Mouse (Mus musculus): ENCODE data around the gene Fgfr2. TPM values are rescaled to one million over a fixed set of nuclear protein-coding genes. Genes with fewer than 3 reads are reported as not detected.
"Not testable (repeated sequence)": the region's sequence is repeated elsewhere in the genome, so short reads cannot be mapped to it uniquely, and the experiment has no call there.

Gene Fgfr2
- total RNA-seq, 2 experiments from 2014 or later: 1.5 to 1.7 TPM

GRCm38 (mm10) chr7:131059808-131060207 is 2063.3 kb downstream of the Fgfr2 start:
- DNase-seq: peak in 1 of 2 experiments; percentile 10
- intact Hi-C loops (cut with DNase I): not testable (repeated sequence)

DNA sequence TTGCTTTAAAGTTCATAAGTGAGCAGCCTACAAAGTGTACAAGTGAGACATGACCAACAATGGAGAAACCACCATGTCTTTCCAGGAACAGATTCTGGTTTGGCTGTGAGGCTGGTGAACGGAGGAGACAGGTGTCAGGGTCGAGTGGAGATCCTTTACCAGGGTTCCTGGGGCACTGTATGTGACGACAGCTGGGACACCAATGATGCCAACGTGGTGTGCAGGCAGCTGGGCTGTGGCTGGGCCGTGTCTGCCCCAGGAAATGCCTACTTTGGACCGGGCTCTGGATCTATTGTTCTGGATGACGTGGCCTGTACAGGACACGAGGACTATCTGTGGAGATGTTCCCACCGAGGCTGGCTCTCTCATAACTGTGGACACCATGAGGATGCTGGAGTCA is 2065.2 kb downstream of the Fgfr2 start:
- intact Hi-C loops (cut with DNase I); DNase-seq: not testable (repeated sequence)

- no peak for DNase-seq
- intact Hi-C loops (cut with DNase I): no loop called here
Observed at GRCm38 (mm10) chr7:131054808-131055370, 2068.3 kb downstream of the Fgfr2 start.

DNA sequence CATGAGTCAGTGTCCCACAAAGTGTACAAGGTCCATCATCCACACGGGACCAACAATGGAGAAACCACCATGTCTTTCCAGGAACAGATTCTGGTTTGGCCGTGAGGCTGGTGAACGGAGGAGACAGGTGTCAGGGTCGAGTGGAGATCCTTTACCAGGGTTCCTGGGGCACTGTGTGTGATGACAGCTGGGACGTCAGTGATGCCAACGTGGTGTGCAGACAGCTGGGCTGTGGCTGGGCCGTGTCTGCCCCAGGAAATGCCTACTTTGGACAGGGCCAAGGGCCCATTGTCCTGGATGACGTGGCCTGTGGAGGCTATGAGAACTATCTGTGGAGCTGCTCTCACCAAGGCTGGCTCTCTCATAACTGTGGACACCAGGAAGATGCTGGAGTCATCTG is 2073.3 kb downstream of the Fgfr2 start:
- intact Hi-C loops (cut with DNase I); DNase-seq: not testable (repeated sequence)

- intact Hi-C loops (cut with DNase I); DNase-seq: not testable (repeated sequence)
Observed at GRCm38 (mm10) chr7:131045258-131045835, 2077.8 kb downstream of the Fgfr2 start.

GRCm38 (mm10) chr7:131042657-131043056 is 2080.5 kb downstream of the Fgfr2 start:
- no peak for DNase-seq
- intact Hi-C loops (cut with DNase I): loop anchor here (2.0 to 5.0 kb wide), 4 partner anchors 48 to 272 kb away; partner anchors contain the start of gene Htra1

- not testable (repeated sequence) for DNase-seq
Observed at GRCm38 (mm10) chr7:131040760-131041159, 2082.4 kb downstream of the Fgfr2 start.

DNA sequence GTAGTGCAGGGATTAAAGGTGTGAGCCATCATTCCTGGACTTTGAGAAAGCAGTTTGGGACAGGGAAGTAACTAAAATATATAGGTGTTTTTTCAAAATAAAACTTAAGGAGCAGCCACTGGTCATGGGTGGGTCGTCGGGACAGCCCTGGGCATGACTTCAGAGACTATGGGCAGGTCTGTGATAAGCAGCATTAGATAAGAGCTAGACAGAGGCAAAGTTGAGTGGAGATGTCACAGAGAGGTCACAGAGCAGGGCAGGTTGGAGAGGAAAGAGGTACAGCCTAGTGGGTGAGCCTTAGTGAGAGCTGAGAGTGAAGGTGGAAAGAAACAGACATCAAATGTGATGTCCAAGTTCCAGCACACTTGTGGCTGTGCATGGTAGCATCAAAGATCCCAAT is 2086.1 kb downstream of the Fgfr2 start:
- intact Hi-C loops (cut with DNase I): no loop called here
- DNase-seq: no peak

More at GRCm38 (mm10) chr7:131040760-131041159, 2082.4 kb downstream of the Fgfr2 start:
- intact Hi-C loops (cut with DNase I): loop anchor here (5.0 kb wide), 1 partner anchor 103 kb away; the partner anchor contains the start of gene Htra1

- intact Hi-C loops (cut with DNase I): no loop called here
- no peak for DNase-seq
Observed at GRCm38 (mm10) chr7:131036396-131036795, 2086.8 kb downstream of the Fgfr2 start.

DNA sequence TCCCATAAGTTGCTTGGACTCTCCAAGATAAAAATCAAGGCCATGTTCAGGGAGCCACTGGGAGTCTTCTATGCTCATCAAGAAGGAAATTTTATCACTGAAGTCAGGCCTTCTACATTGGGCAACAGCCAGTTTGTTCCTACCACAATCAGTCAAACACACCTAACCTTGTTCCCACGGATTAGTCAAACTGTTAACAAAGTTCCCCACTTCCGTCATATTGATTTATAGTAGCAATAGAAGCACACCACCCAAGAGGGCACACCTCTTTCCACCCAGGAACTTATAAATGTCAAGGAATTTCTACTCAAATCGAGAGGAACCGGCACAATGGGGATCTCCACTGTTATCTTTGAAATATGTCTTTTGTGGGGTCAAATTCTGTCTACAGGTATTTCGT is 2091.4 kb downstream of the Fgfr2 start, which contains the start of gene Dmbt1:
Gene Dmbt1 (plus strand): TSS at position 299 of the 400 bp plus-strand sequence.
- intact Hi-C loops (cut with DNase I): no loop called here
- no peak for DNase-seq

- intact Hi-C loops (cut with DNase I): no loop called here
- no peak for DNase-seq
Observed at GRCm38 (mm10) chr7:131027557-131027956, 2095.6 kb downstream of the Fgfr2 start.

- intact Hi-C loops (cut with DNase I): no loop called here
- no peak for DNase-seq
Observed at GRCm38 (mm10) chr7:131024807-131025206, 2098.3 kb downstream of the Fgfr2 start.

DNA sequence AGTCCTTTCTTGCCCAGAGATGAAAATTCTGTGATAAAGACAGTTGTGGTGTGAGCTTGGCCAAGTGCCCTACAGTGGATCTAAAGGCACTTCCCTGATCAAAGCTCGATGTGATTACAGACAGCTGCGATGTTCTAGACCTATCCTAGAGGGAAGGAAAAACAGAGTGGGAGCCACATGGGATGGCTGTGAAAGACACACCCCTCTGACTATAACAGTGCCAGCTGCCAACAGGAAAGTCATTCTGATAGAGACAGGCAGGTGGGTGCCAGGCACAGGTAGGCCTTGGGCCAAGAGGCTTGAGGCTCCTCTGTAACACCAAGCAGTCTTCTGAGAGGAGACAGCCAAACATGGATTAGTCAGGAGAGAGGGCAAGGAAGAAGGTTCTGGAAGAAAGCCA is 2104.0 kb downstream of the Fgfr2 start:
- no peak for DNase-seq
- intact Hi-C loops (cut with DNase I): no loop called here

DNA sequence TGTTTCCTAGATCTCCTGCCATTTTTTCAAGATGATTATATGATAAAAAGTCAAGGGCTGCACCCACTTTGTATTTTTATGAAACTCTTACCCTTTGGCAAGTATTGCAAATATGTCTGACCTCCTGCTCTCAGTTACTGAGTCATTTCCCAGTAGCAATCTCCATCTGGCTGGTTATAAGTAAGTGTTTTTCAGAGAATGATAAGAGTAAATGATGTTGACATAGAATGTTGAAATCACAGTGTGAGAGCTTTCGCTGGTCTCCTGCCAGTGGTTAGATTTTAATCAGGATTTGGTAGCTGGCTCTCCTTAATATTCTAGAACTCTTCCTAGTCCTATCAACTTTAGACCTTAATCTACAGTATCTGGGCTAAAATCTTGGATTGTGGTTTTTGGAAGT is 2111.2 kb downstream of the Fgfr2 start:
- intact Hi-C loops (cut with DNase I): no loop called here
- DNase-seq: no peak

DNA sequence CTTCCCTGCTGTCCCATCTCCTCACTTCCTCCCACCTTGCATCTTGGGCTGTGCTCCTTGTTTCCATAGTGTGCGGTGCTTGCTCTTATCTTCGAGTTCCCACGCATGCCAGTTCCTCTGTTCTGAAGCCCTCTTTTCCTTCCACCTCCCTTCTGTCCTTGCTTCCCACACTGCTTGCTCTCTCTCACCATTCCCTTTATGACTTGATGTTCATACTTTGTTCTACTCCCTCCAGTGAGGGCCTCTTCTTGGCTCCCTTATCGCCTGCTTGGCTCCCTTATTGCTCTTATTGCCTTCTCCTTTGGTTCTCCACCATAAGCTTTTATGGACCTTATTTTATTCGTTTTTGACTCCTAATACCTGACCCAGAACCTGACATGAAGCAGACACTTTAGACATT is 2114.0 kb downstream of the Fgfr2 start:
- no peak for DNase-seq
- intact Hi-C loops (cut with DNase I): no loop called here

GRCm38 (mm10) chr7:131007221-131007620 is 2115.9 kb downstream of the Fgfr2 start:
- no peak for DNase-seq
- intact Hi-C loops (cut with DNase I): no loop called here

DNA sequence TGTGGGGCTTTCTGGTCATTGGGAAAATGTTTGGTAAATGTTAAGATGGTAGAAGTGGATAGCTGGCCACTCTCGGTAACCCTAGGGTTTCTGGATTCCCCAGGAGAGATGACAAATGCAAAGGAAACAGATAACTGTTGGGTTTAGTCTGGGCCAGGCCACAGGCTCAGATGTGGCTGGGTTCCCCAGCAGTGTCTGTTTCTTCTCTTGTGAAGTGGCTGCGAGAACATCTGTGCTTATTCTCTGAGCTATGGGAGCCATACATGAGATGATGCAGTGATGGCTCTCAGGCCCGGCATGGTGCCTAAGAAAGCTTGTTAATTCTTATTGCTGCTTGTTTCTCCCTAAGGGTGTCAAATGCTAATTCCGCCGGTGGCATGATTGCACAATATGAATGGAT is 2119.1 kb downstream of the Fgfr2 start:
- no peak for DNase-seq
- intact Hi-C loops (cut with DNase I): no loop called here

DNA sequence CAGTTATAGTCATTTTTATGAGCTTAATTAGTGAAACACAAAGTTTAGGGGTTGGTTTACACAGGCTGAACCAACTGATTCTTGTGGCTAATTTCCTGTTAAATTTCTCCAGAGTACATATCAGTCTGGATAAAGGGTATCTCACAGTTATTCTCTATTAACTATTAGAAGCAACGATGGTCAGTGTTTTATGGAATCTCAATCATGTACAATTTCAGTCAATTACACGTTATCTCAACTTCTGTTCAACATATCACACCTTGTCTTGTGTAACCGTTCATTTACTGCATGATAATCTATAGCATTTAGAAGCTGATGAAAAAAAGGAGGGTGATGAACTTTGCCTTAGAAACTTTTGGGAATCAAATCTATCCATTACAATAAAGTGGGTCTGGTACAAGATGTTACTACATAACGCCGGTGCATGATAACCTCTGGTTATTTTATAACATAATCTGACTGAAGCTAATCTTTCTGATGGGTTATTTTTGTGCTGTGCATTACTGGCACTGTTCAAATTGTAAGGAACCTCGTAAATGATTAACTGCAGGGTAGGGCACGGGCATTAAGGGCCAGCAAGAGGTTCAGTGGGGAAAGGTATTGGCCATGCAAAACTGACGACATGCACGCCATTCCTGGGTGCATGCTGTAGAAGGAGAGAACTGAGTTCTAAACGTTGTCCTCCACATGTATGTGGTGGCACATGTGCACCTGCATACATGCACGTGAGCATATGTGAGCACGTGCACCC is 2121.0 kb downstream of the Fgfr2 start:
- intact Hi-C loops (cut with DNase I): no loop called here
- no peak for DNase-seq

DNA sequence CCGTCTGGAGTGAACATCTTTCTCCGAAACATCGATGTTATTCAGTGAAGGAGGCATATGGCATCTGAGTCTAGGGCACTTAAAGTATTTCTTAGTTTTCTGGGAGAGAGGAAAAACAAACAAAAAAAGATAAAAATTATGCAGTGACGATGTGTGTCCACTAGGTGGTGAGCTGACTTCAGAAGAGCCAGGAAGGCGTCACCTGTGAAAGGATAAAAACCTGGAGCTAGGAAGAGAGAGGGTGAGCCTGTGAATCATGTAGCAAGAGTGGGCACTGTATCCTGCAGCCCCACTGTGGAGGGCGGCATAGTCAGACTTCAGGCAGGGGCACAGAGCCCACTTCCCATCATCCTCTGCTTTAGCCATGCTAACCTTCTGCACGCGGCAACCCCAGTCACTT is 2129.2 kb downstream of the Fgfr2 start:
- intact Hi-C loops (cut with DNase I): loop anchor here (2.0 kb wide), 1 partner anchor 49 kb away; no protein-coding TSS in a partner anchor
- no peak for DNase-seq

DNA sequence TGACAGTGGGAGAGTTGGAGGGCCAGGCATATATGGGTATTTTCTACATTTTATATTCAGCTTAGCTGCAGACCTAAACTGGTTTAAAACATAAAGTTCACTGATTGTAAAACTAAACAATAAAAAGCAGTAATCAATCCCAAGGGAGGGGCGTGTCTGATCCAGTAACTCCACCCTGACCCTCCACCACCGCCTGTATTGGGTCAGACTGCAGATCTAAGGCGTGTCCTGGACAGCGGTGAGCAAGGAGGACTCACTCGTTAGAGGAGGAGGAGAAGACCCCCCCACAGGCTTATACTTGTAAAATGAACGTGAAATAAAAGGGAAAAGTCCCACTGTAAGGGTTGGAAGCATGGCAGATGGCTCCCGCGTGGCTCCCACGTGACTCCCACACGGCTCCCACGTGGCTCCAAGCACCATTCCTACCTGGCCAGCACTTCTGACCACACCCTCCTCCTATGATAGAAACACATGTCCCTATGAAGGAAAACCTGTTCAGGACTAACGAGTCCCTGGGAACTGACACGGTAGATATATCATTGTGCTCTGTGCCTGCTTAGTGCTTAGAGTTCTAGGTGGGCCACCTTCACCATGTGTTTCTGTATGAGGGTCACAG is 2131.9 kb downstream of the Fgfr2 start:
- DNase-seq: no peak
- intact Hi-C loops (cut with DNase I): no loop called here

- intact Hi-C loops (cut with DNase I): no loop called here
- no peak for DNase-seq
Observed at GRCm38 (mm10) chr7:130989371-130989770, 2133.8 kb downstream of the Fgfr2 start.
